Mouse (Mus musculus) heart, adult 11 months (tissue): ENCODE measurements around the gene Zfp536.

Experiments
- DNase-seq: peaks from one replicate; pipeline ENCODE4 v3.0.0; 2022

The Zfp536 gene

GRCm38 (mm10) chr7:37439912-37440311 is 333.5 kb downstream of the Zfp536 start:
- no peak for DNase-seq

GRCm38 (mm10) chr7:37439117-37439844 is 334.2 kb downstream of the Zfp536 start:
- DNase-seq = no peak

- DNase-seq = peak; percentile 80
Observed at GRCm38 (mm10) chr7:37437887-37438286, 335.6 kb downstream of the Zfp536 start.

GRCm38 (mm10) chr7:37433156-37433555 is 340.3 kb downstream of the Zfp536 start:
- peak; percentile 83 for DNase-seq

GRCm38 (mm10) chr7:37431471-37431870 is 342.0 kb downstream of the Zfp536 start:
- DNase-seq = peak; percentile 52

GRCm38 (mm10) chr7:37426061-37426460 is 347.4 kb downstream of the Zfp536 start:
- DNase-seq = peak; percentile 68

GRCm38 (mm10) chr7:37422966-37423365 is 350.5 kb downstream of the Zfp536 start:
- DNase-seq = peak; percentile 45
